In genomic region chr10:72484315-72484714, GRCm38 (mm10) we compare ENCODE assay signal across 9 mouse cellular contexts.
DNase-seq lines count a peak whose midpoint lies in the region; TF ChIP-seq lines count a peak whose summit lies in the region.
"Had no signal": no experiment of that assay in that cellular context is flagged by ENCODE, and none has a peak within 500 bp of the region (broad histone marks: within the 10 kb centered on the region; RNA-seq: fewer than 3 reads in every experiment).

No protein-coding gene starts in this region.

- TF ChIP-seq POLR2A in embryonic fibroblast, embryonic 13.5 days (IDR thresholded peaks at IDR 0.05; ENCODE audit: low read depth, low read length) = no peak

- DNase-seq in left cerebral cortex, adult 11 months (ENCODE audit: low spot score) = peak; percentile 42
- no peak for DNase-seq in left cerebral cortex, postnatal 4 days
- peak; percentile 4 to 68 for DNase-seq in layer of hippocampus, postnatal 14 days (ENCODE audit: low spot score in 2 of 2)
- peak; percentile 23 to 31 for DNase-seq in right cerebral cortex, postnatal 36 days (ENCODE audit: low spot score in 2 of 2)
- DNase-seq in urinary bladder, postnatal 4 days (ENCODE audit: low spot score in 2 of 2) = no peak
- no peak for DNase-seq in retina, embryonic 14.5 days (ENCODE audit: low spot score)
- DNase-seq: lung, postnatal 36 days had no signal

- no peak for TF ChIP-seq CTCF in embryonic fibroblast, embryonic 13.5 days (IDR thresholded peaks at IDR 0.05; ENCODE audit: borderline replicate concordance, insufficient read depth, low read length)

- peak overlapping the region; percentile 5; the same call in 1 of the 2 replicates for H3K27ac ChIP-seq in embryonic fibroblast, embryonic 13.5 days (ENCODE audit: insufficient read depth, low read length)
- H3K27ac ChIP-seq: embryonic facial prominence, embryonic 13.5 days had no signal

- H3K4me1 ChIP-seq in embryonic fibroblast, embryonic 13.5 days (ENCODE audit: control insufficient read depth, insufficient read depth, low read length) = peaks cover 4% of the 10 kb centered on the region

- no peak overlapping the region for H3K4me3 ChIP-seq in embryonic fibroblast, embryonic 13.5 days (ENCODE audit: insufficient read depth, low read length)
- H3K4me3 ChIP-seq: embryonic facial prominence, embryonic 13.5 days had no signal

- intact Hi-C loops in left cerebral cortex, postnatal 4 days (cut with DNase I) = no loop called here

Comparison
In these comparisons a context has a peak if more than half of its experiments do, and no peak if none do; other contexts are left out.
1. DNase-seq: peak in left cerebral cortex, adult 11 months (single experiment), layer of hippocampus, postnatal 14 days (2 of 2) and right cerebral cortex, postnatal 36 days (2 of 2); none in left cerebral cortex, postnatal 4 days (single experiment), urinary bladder, postnatal 4 days (0 of 2) and retina, embryonic 14.5 days (single experiment).